Comparison of ENCODE assay signal across 15 mouse cellular contexts in genomic region chr12:12873551-12873950, GRCm38 (mm10).
DNase-seq lines count a peak whose midpoint lies in the region; ATAC-seq and TF ChIP-seq lines count a peak whose summit lies in the region.
"Had no signal": no experiment of that assay in that cellular context is flagged by ENCODE, and none has a peak within 500 bp of the region (broad histone marks: within the 10 kb centered on the region; RNA-seq: fewer than 3 reads in every experiment).

No protein-coding gene starts in this region.

- 94% methylated on average over 11 of the region's 11 CpGs for WGBS in forebrain, embryonic 10.5 days
- 94% methylated on average over 11 of the region's 11 CpGs for WGBS in forebrain, embryonic 11.5 days
- 80% methylated on average over 11 of the region's 11 CpGs for WGBS in lung, embryonic 14.5 days
- 88% methylated on average over 11 of the region's 11 CpGs for whole genome bisulfite sequencing in intestine, embryonic 16.5 days

- H3K4me2 ChIP-seq in forebrain, embryonic 11.5 days (ENCODE audit: low read depth, low read length, severe bottlenecking): no peak overlapping the region
- H3K4me2 ChIP-seq in lung, embryonic 14.5 days: no peak overlapping the region
- H3K4me2 ChIP-seq in intestine, embryonic 16.5 days (ENCODE audit: low read depth, low read length): no peak overlapping the region
- H3K4me2 ChIP-seq: embryonic facial prominence, embryonic 13.5 days; heart, embryonic 12.5 days; liver, embryonic 12.5 days had no signal

- TF ChIP-seq CTCF in lung, embryonic 14.5 days (IDR thresholded peaks at IDR 0.05; ENCODE audit: low read depth): no peak

- H3K4me1 ChIP-seq in forebrain, embryonic 10.5 days: peaks cover 43% of the 10 kb centered on the region
- H3K4me1 ChIP-seq in forebrain, embryonic 11.5 days (replicated peaks; ENCODE audit: control insufficient read depth, insufficient read depth, low read length): peaks cover 3% of the 10 kb centered on the region; the same call in 1 of the 2 replicates
- peaks cover 5% of the 10 kb centered on the region; the same call in 1 of the 2 replicates for H3K4me1 ChIP-seq in lung, embryonic 14.5 days (ENCODE audit: insufficient read depth)
- H3K4me1 ChIP-seq in intestine, embryonic 16.5 days (ENCODE audit: control insufficient read depth, insufficient read depth, low read length): peaks cover 3% of the 10 kb centered on the region; the same call in 1 of the 2 replicates
- H3K4me1 ChIP-seq: liver, embryonic 12.5 days had no signal

- H3K4me3 ChIP-seq in forebrain, embryonic 10.5 days: no peak overlapping the region
- H3K4me3 ChIP-seq in forebrain, embryonic 11.5 days (ENCODE audit: low read depth, low read length): no peak overlapping the region
- no peak overlapping the region for H3K4me3 ChIP-seq in lung, embryonic 14.5 days (ENCODE audit: low read depth, low read length)
- H3K4me3 ChIP-seq in intestine, embryonic 16.5 days (ENCODE audit: low read length): no peak overlapping the region
- H3K4me3 ChIP-seq: embryonic facial prominence, embryonic 13.5 days; heart, embryonic 12.5 days; liver, embryonic 12.5 days; megakaryocyte, embryonic 14.5 days had no signal

- no peaks in the 10 kb centered on the region for H3K9me3 ChIP-seq in forebrain, embryonic 10.5 days
- H3K9me3 ChIP-seq in forebrain, embryonic 11.5 days (ENCODE audit: control insufficient read depth, low read length): no peaks in the 10 kb centered on the region
- no peaks in the 10 kb centered on the region for H3K9me3 ChIP-seq in lung, embryonic 14.5 days (ENCODE audit: low read depth, low read length)
- H3K9me3 ChIP-seq in intestine, embryonic 16.5 days (ENCODE audit: control insufficient read depth, low read length): no peaks in the 10 kb centered on the region
- H3K9me3 ChIP-seq: embryonic facial prominence, embryonic 13.5 days; heart, embryonic 12.5 days; liver, embryonic 12.5 days; megakaryocyte, embryonic 14.5 days had no signal

- no peak for DNase-seq in forebrain, embryonic 10.5 days (ENCODE audit: extremely low spot score, low spot score)
- no peak for DNase-seq in forebrain, embryonic 11.5 days (ENCODE audit: low spot score)
- DNase-seq in lung, embryonic 14.5 days: no peak
- no peak for DNase-seq in lung, postnatal 36 days
- DNase-seq in ZHBTc4 (ENCODE audit: low read depth, low spot score): peak; percentile 90
- DNase-seq in thymus, adult 18-20 months: no peak
- DNase-seq: gastrocnemius, postnatal 36 days; heart, postnatal 36 days; right cerebral cortex, postnatal 25 days had no signal

- no peaks in the 10 kb centered on the region for H3K36me3 ChIP-seq in forebrain, embryonic 10.5 days (replicated peaks)
- no peaks in the 10 kb centered on the region for H3K36me3 ChIP-seq in forebrain, embryonic 11.5 days (ENCODE audit: control insufficient read depth, insufficient read depth, low read length)
- no peaks in the 10 kb centered on the region for H3K36me3 ChIP-seq in lung, embryonic 14.5 days (ENCODE audit: insufficient read depth)
- no peaks in the 10 kb centered on the region for H3K36me3 ChIP-seq in intestine, embryonic 16.5 days (ENCODE audit: control insufficient read depth, insufficient read depth, low read length)
- H3K36me3 ChIP-seq: embryonic facial prominence, embryonic 13.5 days; heart, embryonic 12.5 days; liver, embryonic 12.5 days had no signal

- H3K27ac ChIP-seq in forebrain, embryonic 10.5 days: peak overlapping the region; percentile 44; the same call in 1 of the 2 replicates
- no peak overlapping the region for H3K27ac ChIP-seq in forebrain, embryonic 11.5 days (ENCODE audit: low read depth, low read length)
- no peak overlapping the region for H3K27ac ChIP-seq in lung, embryonic 14.5 days (ENCODE audit: low read depth)
- no peak overlapping the region for H3K27ac ChIP-seq in intestine, embryonic 16.5 days (ENCODE audit: low read length)
- H3K27ac ChIP-seq: embryonic facial prominence, embryonic 13.5 days; kidney, postnatal 0 days; liver, embryonic 12.5 days had no signal

- no peak overlapping the region for H3K9ac ChIP-seq in forebrain, embryonic 11.5 days (ENCODE audit: low read length)
- H3K9ac ChIP-seq in lung, embryonic 14.5 days: no peak overlapping the region
- no peak overlapping the region for H3K9ac ChIP-seq in intestine, embryonic 16.5 days (ENCODE audit: low read depth, low read length)
- H3K9ac ChIP-seq: embryonic facial prominence, embryonic 13.5 days; heart, embryonic 12.5 days; liver, embryonic 12.5 days had no signal

- peaks cover 12% of the 10 kb centered on the region; the same call in 1 of the 2 replicates for H3K27me3 ChIP-seq in forebrain, embryonic 10.5 days (ENCODE audit: poor library complexity, severe bottlenecking)
- H3K27me3 ChIP-seq in forebrain, embryonic 11.5 days (ENCODE audit: control insufficient read depth, insufficient read depth, low read length): no peaks in the 10 kb centered on the region
- no peaks in the 10 kb centered on the region for H3K27me3 ChIP-seq in lung, embryonic 14.5 days (ENCODE audit: insufficient read depth, low read length)
- H3K27me3 ChIP-seq in intestine, embryonic 16.5 days (replicated peaks; ENCODE audit: control insufficient read depth, insufficient read depth, low read length): no peaks in the 10 kb centered on the region
- H3K27me3 ChIP-seq: embryonic facial prominence, embryonic 13.5 days; heart, embryonic 12.5 days; liver, embryonic 12.5 days had no signal

- ATAC-seq in forebrain, embryonic 11.5 days (replicated peaks; ENCODE audit: low FRiP score): no peak
- peak; percentile 24; the same call in 1 of the 2 replicates for ATAC-seq in lung, embryonic 14.5 days (ENCODE audit: insufficient read depth)
- 0 out of 2 replicates have a peak, but pooled peaks have one; percentile 21 for ATAC-seq in intestine, embryonic 16.5 days
- ATAC-seq: liver, embryonic 12.5 days had no signal
